Mouse (Mus musculus): ENCODE data around the gene Myo3b.
A peak's percentile ranks its signal among the peaks of the same experiment; 100 is the strongest.
"Not testable (repeated sequence)": the region's sequence is repeated elsewhere in the genome, so short reads cannot be mapped to it uniquely, and the experiment has no call there.

Gene Myo3b

GRCm38 (mm10) chr2:70038752-70039151 lies at the start of gene Myo3b:
Gene Myo3b (plus strand): TSS chr2:70039126.
- DNase-seq (ENCODE audit: low spot score in 2 of 2) = no peak

GRCm38 (mm10) chr2:69989224-69989623 lies 49.7 kb upstream of the Myo3b start:
- DNase-seq (ENCODE audit: low spot score in 2 of 2) = no peak

- no peak for DNase-seq (ENCODE audit: low spot score in 2 of 2)
These were observed 48.3 kb upstream of the Myo3b start for GRCm38 (mm10) chr2:69990647-69991046.

- DNase-seq (ENCODE audit: low spot score in 2 of 2) = not testable (repeated sequence)
These were observed 44.7 kb upstream of the Myo3b start for GRCm38 (mm10) chr2:69994082-69994736.

- no peak for DNase-seq (ENCODE audit: low spot score in 2 of 2)
These were observed 44.1 kb upstream of the Myo3b start for GRCm38 (mm10) chr2:69994779-69995178.

GRCm38 (mm10) chr2:69999097-69999770 lies 39.7 kb upstream of the Myo3b start:
- DNase-seq (ENCODE audit: low spot score in 2 of 2) = peak; percentile 64 to 70

GRCm38 (mm10) chr2:70000316-70000715 lies 38.6 kb upstream of the Myo3b start:
- no peak for DNase-seq (ENCODE audit: low spot score in 2 of 2)

- DNase-seq (ENCODE audit: low spot score in 2 of 2) = no peak
These were observed 32.4 kb upstream of the Myo3b start for GRCm38 (mm10) chr2:70006492-70006891.

GRCm38 (mm10) chr2:70012941-70013340 lies 26.0 kb upstream of the Myo3b start:
- DNase-seq (ENCODE audit: low spot score in 2 of 2) = no peak

GRCm38 (mm10) chr2:70018236-70018635 lies 20.7 kb upstream of the Myo3b start:
- no peak for DNase-seq (ENCODE audit: low spot score in 2 of 2)

GRCm38 (mm10) chr2:70024454-70024853 lies 14.5 kb upstream of the Myo3b start:
- DNase-seq (ENCODE audit: low spot score in 2 of 2) = no peak

GRCm38 (mm10) chr2:70025711-70026110 lies 13.2 kb upstream of the Myo3b start:
- DNase-seq (ENCODE audit: low spot score in 2 of 2) = no peak

GRCm38 (mm10) chr2:70031472-70031871 lies 7.5 kb upstream of the Myo3b start:
- DNase-seq (ENCODE audit: low spot score in 2 of 2) = no peak

GRCm38 (mm10) chr2:70034895-70035294 lies 4.0 kb upstream of the Myo3b start:
- DNase-seq (ENCODE audit: low spot score in 2 of 2) = no peak

GRCm38 (mm10) chr2:70035358-70035757 lies 3.6 kb upstream of the Myo3b start:
- DNase-seq (ENCODE audit: low spot score in 2 of 2) = no peak

GRCm38 (mm10) chr2:70037221-70037620 lies 1.7 kb upstream of the Myo3b start:
- DNase-seq (ENCODE audit: low spot score in 2 of 2) = peak; percentile 31 to 81

GRCm38 (mm10) chr2:70044466-70044865 lies 5.5 kb downstream of the Myo3b start:
- DNase-seq (ENCODE audit: low spot score in 2 of 2) = no peak

GRCm38 (mm10) chr2:70047868-70048267 lies 8.9 kb downstream of the Myo3b start:
- DNase-seq (ENCODE audit: low spot score in 2 of 2) = no peak

GRCm38 (mm10) chr2:70053803-70054202 lies 14.9 kb downstream of the Myo3b start:
- DNase-seq (ENCODE audit: low spot score in 2 of 2) = peak in 1 of 2 experiments; percentile 7

GRCm38 (mm10) chr2:70058201-70058600 lies 19.3 kb downstream of the Myo3b start:
- DNase-seq (ENCODE audit: low spot score in 2 of 2) = peak in 1 of 2 experiments; percentile 33

GRCm38 (mm10) chr2:70060359-70061345 lies 21.7 kb downstream of the Myo3b start:
- peak in 1 of 2 experiments; percentile 34 for DNase-seq (ENCODE audit: low spot score in 2 of 2)

- no peak for DNase-seq (ENCODE audit: low spot score in 2 of 2)
These were observed 26.2 kb downstream of the Myo3b start for GRCm38 (mm10) chr2:70065116-70065515.
